Mouse (Mus musculus) spleen, adult 18-20 months (tissue): ENCODE data around the gene Flywch2.

ENCODE experiments used
- DNase-seq, 2 experiments: peaks; one replicate each; pipeline ENCODE4 v3.0.0; 2022; ENCODE audit warnings: mixed read lengths in 2 of 2

The Flywch2 gene

DNA sequence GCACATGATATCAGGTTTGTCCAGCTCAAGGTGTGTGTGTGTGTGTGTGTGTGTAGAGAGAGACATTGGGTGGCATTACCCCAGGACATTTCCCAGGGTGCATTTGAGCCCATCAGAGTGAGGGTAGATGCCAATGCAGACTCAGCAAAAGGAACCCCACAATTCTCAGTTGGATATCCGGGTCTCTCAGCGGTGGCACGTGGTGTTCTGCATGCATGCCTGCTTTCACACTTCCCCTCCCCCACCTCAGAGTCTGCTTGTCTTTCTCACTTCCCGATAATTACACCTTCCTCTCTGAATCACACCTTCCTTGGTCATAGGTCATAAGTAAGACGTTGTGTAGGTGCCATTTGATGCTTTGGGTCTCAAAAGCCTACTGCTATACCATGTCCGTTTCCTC is 37.9 kb downstream of the Flywch2 start:
- DNase-seq, result peak; percentile 50

DNA sequence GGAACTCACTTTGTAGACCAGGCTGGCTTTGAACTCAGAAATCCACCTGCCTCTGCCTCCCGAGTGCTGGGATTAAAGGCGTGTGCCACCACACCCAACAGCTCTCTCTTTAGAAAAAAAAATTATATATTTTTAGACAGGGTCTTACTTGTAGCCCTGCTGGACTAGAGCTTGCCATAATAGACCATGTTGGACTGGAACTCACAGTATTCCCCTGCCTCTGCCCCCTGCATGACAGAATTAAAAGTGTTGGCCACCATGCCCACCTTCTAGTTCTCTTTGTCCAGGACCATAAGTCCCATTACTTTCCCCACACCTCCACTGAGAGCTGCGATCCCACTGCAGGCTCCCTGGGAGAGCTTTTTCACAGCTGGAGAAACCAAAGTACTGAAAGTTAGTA is 38.4 kb downstream of the Flywch2 start:
- no peak for DNase-seq

DNA sequence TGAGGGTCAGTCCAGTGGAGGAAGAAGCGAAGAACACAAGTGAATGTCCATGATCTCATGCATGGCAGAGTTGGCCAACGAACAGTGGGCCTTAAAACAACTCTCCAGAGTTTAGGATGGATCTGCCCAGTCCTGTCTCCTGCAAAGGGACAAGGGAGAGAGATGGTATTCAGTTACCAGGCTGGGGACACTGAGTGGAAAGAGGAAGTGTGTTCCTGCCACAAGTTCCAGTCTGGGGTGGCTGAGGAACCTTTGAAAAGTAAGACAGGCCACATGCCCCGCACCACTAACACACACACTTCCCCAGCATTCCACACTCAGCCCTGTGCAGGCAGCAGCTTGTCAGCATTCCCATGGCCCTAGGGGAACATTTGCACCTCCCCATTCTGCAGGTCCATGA is 39.1 kb downstream of the Flywch2 start:
- no peak for DNase-seq

GRCm38 (mm10) chr17:23746311-23746710 is 39.6 kb downstream of the Flywch2 start:
- DNase-seq, result no peak

GRCm38 (mm10) chr17:23745301-23746251 is 40.3 kb downstream of the Flywch2 start, which contains the start of gene Kremen2:
Gene Kremen2 (minus strand): TSS chr17:23745833.
- DNase-seq, result no peak

GRCm38 (mm10) chr17:23744651-23745050 is 41.2 kb downstream of the Flywch2 start:
- DNase-seq, result no peak

GRCm38 (mm10) chr17:23744076-23744475 is 41.8 kb downstream of the Flywch2 start:
- no peak for DNase-seq

- DNase-seq, result no peak
These were observed 42.9 kb downstream of the Flywch2 start for GRCm38 (mm10) chr17:23742941-23743340.

DNA sequence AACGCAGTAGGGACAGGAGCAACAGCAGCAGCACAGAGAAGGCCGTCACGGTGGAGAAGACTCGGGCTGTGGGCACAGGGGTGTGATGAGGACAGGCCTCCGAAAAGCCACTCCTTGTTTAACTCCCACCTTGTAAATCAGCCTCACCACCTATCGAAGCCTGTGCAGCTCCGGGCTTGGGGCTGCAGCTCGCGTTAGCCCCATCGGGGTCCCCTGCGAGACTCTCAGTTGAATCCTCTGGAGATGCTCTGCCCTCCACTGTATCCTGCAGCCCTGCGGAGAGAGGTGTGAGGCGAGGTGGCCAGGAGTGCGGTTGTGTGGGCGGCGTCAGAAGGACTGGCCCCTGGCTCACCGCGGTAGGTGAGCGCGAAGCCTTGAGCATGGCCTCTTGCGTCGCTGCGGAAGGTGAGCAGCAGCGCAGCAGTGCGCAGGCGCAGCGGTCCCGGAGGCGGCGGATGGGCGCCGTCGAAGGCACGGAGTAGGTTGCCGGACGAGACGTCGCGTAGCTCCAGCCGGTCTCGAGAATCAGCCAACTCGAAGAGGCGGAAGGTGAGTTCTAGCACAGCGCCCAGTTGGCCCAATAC is 43.6 kb downstream of the Flywch2 start:
- peak in 1 of 2 experiments; percentile 44 for DNase-seq

DNA sequence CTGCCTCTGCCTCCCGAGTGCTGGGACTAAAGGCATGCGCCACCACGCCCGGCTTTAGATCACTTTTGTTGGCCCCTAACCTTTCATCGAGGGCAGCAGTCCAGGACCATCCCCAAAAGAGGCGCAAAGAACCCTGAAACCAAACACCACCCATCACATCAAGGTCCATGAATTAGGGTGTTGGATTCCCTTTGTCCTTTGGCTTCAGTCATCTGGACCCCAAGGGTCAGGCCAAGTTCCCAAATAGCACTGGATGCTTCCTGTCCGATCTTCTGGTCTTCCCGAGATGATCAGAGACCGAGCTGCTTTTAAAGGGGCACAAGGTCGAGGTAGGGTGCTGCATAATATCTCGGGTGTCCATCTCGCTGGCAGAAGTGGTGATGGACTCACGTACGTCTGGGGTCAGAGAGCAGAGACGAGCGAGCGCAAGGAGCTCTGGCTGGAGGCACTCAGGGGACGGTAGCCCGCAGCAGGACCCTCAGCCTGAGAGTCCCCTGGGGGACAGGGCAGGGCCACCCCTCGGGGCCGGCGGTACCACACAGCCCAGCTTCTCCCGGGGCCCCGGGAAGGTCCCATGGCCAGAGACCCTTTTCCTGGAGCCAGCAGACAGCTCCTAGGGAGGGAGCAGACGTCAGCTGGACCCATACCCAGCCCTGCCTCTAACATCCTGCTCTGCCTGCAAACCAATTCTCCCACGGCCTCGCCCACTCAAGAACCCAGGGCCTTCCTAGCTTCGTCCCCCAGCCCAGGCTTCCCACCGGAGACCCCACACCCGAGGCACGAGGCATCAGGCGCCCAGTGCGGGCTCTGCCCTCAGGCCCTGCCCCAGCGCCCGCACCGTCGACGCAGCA is 44.3 kb downstream of the Flywch2 start:
- no peak for DNase-seq

DNA sequence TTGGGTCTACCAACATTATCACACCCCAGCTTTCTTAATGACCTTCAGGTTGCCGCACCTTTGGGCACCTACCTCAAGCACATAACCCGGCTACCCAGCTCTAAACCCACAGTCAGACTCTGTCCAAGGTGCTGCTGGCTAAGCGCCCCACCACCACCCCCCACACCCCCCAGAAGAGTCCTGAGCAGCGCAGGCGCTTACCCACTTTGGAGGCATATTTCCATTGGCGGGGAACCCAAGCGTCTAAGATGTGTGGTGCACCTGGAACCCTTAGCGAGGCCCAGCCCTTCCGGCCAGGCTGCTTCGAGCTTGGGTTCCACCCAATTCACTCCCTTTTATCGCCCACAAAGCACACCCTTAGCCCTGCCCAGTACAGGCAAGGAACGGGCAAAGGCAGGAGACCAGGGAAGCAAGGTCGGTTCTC is 45.3 kb downstream of the Flywch2 start, which contains the start of gene Paqr4:
Paqr4 (minus strand) TSS at position 270 of the 424 bp plus-strand sequence.
- no peak for DNase-seq

- peak; percentile 68 to 72 for DNase-seq
These were observed 45.7 kb downstream of the Flywch2 start for GRCm38 (mm10) chr17:23740136-23740584.

DNA sequence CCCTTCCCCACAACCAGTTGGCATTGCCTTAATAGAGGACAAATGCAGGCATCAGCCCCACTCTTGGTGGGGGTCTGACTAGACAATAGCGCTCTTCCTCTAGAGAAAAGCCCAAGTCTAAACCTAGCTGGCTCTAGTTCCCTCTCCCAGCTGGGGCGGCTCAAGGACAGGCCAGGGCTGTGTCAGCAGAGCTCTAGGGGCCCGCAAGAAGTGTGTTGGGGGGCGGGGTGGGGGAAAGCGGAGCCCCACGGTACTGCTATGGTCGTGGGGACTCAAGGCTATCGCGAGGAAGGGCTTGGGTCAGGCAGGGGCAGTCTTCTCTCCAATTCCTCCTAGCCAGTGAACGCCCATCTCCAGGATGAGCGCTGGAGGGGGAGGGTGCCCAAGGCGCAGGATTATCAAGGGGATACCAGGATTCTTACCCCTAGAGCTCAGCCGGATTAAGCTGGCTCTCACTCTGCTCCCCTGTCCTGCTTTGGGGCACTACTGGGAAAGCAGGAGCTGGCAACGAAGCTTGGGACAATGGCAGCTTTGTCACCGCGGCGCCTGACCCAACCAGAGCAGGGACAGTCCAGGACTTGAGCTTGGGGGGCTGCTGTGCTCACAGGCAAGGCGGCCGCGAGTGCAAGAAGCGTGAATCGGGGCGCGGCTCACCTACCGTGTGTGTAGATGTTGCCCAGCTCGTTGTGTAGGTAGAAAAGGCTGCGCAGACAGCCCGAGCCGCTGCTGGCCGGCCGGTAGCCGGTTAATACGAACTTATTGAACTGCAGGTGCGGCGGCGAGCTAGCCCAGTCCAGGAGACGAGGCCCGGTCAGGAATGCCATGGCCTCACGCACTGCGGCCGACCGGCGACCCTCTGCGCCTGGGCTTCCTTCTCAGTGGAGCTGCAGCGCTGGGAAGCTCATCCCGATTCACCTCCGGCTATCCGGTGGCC is 46.4 kb downstream of the Flywch2 start:
- DNase-seq, result no peak

GRCm38 (mm10) chr17:23738836-23739201 is 47.1 kb downstream of the Flywch2 start:
- no peak for DNase-seq

GRCm38 (mm10) chr17:23737493-23738445 is 48.1 kb downstream of the Flywch2 start:
- no peak for DNase-seq

DNA sequence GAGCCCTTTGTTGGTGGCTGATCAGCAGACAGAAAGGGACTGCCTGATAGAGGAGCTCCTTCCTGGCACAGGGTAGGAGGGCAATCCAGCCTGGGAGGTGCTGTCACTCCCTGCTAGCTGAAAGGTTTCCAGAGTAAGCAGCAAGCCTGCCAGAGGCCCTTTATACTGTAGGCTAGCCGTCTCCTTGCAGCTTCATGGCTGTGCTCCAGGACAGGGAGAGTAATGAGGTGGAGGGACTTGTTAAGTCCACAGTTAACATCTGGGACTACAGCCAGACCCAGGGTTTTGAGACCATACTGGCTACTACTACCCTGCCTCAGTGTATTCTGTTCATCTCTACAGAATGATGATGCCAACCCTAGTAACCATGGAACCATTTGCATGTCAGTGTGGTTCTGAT is 51.5 kb downstream of the Flywch2 start:
- DNase-seq, result no peak

GRCm38 (mm10) chr17:23730441-23730840 is 55.4 kb downstream of the Flywch2 start:
- no peak for DNase-seq
